Mouse (Mus musculus) right cerebral cortex, postnatal 14 days (tissue): ENCODE results near the gene Nup210l.
"Not testable (repeated sequence)": the region's sequence is repeated elsewhere in the genome, so short reads cannot be mapped to it uniquely, and the experiment has no call there.

Experiments used
- DNase-seq: peaks from one replicate; pipeline ENCODE4 v3.0.0; 2022

Gene Nup210l

GRCm38 (mm10) chr3:90101010-90101409 is 2.9 kb upstream of the Nup210l start:
- DNase-seq, result no peak

- no peak for DNase-seq
These were observed 2.3 kb upstream of the Nup210l start for GRCm38 (mm10) chr3:90101673-90102072.

DNA sequence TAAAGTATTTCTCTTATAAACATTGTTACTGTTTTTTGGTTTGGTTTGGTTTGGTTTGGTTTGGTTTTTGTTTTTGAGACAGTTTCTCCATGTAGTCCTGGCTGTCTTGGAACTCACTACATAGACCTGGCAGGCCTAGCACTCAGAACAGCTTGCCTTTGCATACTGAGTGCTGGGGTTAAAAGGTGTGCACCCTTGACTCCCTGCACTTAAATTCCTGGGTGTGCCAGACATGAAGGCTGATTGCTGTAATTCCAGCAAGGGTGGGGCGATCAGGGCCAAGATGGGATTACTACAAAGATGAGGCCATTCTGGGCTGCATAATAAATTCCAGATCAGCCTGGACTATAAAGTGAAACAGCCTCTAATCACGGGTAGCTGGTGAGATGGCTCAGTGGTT is 1.7 kb upstream of the Nup210l start:
- no peak for DNase-seq

- no peak for DNase-seq
These were observed 756 bp upstream of the Nup210l start for GRCm38 (mm10) chr3:90103176-90103575.

DNA sequence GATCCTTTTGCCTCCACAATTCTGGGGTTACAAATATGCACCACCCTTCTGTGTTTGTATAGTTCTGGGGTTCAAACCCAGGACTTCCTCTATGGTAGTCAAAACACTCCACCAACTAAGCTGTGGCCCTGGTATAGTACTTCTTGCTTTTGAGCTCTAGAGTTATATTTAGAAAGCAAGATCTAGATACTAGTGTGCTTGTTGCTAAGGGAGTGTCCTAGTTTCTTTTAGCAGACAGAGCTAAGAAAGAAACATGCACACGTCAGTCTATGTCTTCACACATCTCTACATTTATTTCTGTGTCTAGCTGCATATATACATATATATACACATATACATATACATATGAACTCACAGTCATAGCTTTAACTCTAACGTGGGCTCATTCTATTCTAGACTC is 7.8 kb downstream of the Nup210l start:
- no peak for DNase-seq

- DNase-seq, result no peak
These were observed 10.4 kb downstream of the Nup210l start for GRCm38 (mm10) chr3:90114342-90114741.

DNA sequence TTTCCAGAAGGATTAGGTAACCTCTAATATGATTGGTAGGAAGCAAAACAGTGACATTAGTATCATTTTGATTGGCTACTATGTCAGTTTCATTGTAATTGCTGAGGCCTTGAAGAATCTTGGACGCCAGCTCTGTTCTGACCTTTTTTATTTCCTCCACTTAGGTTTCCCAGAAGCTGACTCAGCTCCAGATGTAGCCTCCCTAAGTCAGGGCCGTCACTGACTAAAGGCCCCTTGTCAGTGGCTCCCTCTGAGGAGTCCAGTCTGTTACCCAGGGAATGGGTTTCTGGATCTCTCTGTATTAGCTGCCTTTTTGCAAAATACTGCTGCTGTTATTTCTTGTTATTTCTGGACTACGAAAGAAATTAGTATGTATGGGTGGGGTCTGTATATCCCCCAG is 11.6 kb downstream of the Nup210l start:
- DNase-seq, result no peak

- peak; percentile 22 for DNase-seq
These were observed 14.3 kb downstream of the Nup210l start for GRCm38 (mm10) chr3:90118132-90118790.

DNA sequence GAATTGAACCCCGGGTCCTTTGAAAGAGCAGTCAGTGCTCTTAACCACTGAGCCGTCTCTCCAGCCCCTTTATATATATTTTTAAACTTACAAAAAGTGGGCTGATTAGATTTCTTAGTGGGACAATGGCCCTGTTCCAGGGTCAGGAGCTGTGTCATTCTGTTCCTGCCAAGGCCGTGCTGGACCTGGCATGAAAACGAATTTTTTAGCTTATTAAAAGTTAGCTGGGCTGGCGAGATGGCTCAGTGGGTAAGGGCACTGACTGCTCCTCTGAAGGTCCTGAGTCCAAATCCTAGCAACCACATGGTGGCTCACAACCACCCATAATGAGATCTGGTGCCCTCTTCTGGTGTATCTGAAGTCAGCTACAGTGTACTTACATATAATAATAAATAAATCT is 18.1 kb downstream of the Nup210l start:
- not testable (repeated sequence) for DNase-seq

GRCm38 (mm10) chr3:90125710-90126109 is 21.8 kb downstream of the Nup210l start:
- no peak for DNase-seq

DNA sequence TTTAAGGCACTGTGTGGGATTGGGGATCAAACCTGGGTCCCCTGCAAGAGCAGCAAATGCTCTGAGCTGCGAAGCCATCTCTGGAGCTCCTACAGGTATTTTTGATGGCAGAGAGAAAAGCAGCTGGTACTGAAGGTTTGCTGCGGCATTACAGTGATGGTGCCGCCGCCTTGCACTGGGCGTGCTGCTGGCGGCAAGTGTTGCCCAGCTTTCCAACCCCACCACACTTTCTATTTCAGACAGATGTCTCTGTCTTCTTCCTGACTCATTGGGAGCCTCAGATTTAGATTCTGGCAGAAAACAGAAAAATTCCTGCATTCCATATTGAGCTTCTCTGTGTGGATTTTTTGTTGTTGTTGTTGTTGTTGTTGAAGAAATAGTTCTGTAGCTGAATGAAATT is 23.9 kb downstream of the Nup210l start:
- no peak for DNase-seq

DNA sequence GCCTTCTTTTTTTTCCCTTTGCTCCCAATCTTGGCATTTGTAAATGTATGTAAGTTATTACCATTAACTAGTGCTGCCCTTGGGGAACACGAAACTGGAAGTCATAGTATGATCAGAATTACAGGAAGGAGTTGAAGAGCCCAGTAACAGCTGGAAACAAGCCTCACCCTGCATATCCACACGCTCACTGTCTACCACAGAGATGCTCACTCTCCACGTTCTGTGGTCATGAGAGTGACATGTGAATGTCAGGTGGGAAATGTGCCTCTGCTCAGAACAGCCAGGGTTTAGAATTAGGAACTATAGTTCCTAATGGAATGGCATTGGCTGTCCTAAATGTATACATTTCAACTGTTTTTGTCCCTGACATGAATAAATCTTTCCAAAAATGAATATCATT is 28.8 kb downstream of the Nup210l start:
- DNase-seq, result no peak

- DNase-seq, result no peak
These were observed 29.4 kb downstream of the Nup210l start for GRCm38 (mm10) chr3:90133331-90133730.

DNA sequence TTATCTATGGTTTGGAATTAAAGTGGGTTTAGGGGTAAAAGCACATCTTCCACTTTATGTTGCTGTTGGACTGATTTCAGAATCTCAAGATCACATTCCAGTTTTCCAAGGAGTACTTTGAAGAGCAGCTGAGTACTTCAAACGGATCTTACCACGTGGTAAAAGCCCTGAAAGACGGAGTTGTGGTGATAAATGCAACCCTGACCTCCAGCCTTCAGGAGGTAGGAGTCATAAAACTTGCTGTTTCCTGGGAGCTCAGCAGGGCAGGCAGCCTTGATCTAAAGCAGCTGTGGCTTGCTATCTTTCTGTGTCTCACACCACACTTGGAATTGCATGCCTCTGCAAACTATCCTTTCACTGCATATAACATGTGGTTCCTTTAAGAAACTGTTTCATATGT is 30.6 kb downstream of the Nup210l start:
- no peak for DNase-seq

GRCm38 (mm10) chr3:90134993-90135392 is 31.1 kb downstream of the Nup210l start:
- DNase-seq, result no peak

- peak; percentile 26 for DNase-seq
These were observed 32.7 kb downstream of the Nup210l start for GRCm38 (mm10) chr3:90136660-90137059.

- DNase-seq, result no peak
These were observed 33.7 kb downstream of the Nup210l start for GRCm38 (mm10) chr3:90137606-90138005.

DNA sequence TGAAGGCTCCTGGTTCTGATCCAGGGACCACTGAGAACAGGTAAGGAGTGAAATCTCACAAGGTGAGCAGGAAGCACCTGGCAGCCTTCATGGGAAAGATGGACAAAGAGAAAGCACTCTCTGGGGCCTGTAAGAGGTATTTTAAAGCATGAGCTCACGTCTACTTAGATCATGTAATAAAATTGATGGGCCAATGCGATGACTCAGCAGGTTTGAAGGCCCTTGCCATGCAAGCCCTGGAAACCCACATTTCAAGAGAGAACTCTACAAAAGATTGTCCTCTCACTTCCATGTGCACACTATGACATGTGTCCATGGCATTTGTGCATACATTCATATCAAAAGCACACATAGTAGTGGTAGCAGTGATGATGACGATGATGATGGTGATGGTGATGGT is 36.0 kb downstream of the Nup210l start:
- DNase-seq, result no peak

DNA sequence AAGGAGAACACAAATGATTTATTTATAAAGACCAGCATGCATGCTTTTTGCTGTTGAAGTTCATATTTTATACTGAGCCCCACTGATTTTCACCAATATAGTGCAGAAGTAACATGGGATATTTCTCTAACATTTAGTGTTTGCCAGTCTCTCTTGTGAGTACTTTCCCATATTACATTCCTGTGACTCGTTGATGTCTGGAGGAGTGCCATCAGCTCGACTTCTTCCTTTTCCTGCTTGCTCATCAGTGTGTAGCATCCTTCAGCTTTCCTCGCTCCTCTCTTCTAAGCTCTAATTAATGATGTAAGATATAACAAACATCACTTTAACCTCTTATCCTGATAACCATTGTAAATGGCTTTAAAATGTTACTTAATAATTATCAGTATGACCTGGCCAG is 41.5 kb downstream of the Nup210l start:
- DNase-seq, result no peak

DNA sequence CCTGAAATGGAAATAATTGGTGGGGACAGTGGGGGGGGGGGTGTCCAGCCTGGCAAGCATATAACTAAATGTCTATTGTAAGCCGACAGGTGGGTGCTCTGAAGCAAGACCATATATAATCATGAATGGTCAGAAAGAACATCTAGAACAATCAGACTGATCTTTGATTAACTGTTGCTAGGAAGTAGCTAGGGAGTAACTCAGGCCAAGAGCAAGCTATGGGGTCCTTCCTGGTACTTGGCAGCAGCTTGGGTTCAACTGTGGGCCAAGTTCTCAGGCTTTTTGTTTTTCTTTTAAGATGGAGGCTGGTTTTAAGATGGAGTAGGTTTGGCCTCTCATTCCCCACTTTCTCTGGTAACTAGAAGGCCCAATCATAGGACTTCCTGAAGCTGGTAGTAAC is 42.7 kb downstream of the Nup210l start:
- DNase-seq, result no peak

- DNase-seq, result no peak
These were observed 47.3 kb downstream of the Nup210l start for GRCm38 (mm10) chr3:90151086-90151740.

GRCm38 (mm10) chr3:90155996-90156395 is 52.1 kb downstream of the Nup210l start:
- no peak for DNase-seq

- DNase-seq, result no peak
These were observed 55.8 kb downstream of the Nup210l start for GRCm38 (mm10) chr3:90159757-90160156.

DNA sequence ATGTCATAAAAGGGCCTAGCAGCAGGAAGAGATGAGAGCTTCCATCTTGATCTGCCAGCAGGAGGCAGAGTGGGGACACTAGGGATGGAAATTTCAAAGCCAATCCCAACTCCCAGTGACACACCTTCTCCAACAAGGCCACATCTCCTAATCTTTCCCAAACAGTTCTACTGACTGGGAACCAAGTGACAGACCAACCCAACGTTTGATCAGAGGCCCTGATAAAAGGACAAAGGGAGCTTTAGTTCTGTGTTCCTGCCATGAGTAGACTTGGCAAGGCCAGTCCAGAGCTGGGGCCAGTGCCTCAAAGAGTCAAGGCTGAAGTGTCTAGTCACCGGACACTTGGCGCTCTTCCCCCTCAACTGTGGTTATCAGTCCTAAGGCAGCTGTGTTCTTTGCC is 57.6 kb downstream of the Nup210l start:
- DNase-seq, result no peak

DNA sequence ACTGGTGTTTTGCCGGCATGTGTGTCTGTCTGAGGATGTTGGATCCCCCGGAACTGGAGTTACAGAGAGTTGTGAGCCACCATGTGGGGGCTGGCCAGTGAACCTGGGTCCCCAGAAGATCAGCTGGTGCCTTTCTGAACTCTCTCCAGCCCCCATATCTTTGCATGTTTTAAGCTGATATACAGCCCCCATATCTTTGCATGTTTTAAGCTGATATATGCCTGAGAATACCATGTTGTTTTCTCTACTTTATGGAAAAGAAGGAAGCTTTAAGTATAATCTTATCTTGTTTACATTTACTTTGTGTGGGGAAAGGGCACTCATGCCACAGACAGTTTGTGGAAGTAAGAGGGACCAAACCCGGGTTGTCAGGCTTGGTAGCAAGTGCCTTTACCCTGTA is 75.6 kb downstream of the Nup210l start:
- no peak for DNase-seq
